Mouse (Mus musculus): ENCODE data around the gene Pp2d1. TPM values are rescaled to one million over a fixed set of nuclear protein-coding genes. Genes with fewer than 3 reads are reported as not detected.

The Pp2d1 gene
- polyA plus RNA-seq, 1 experiment from 2014 or later: 0.49 TPM

Other genes with a start within 250 kb of the Pp2d1 start
- gene Efhb, start 76.1 kb downstream of the Pp2d1 start, polyA plus RNA-seq (2016; fragmentation: Nextera tagmentation; extraction: Ambion mirVana): 0.49 and 0.50 TPM in 2 replicates
- gene Rab5a, start 60.2 kb downstream of the Pp2d1 start, polyA plus RNA-seq (2016; fragmentation: Nextera tagmentation; extraction: Ambion mirVana): 59.9 and 63.9 TPM in 2 replicates
- gene Kat2b, start 27.4 kb upstream of the Pp2d1 start, polyA plus RNA-seq (2016; fragmentation: Nextera tagmentation; extraction: Ambion mirVana): 2.1 and 2.5 TPM in 2 replicates
- gene Sgo1, start 149.9 kb upstream of the Pp2d1 start, polyA plus RNA-seq (2016; fragmentation: Nextera tagmentation; extraction: Ambion mirVana): 42.0 and 43.2 TPM in 2 replicates